Mouse (Mus musculus) urinary bladder, postnatal 25 days (tissue): ENCODE measurements around the gene Tmem8.
"Not testable (repeated sequence)": the region's sequence is repeated elsewhere in the genome, so short reads cannot be mapped to it uniquely, and the experiment has no call there.

ENCODE experiments used
- DNase-seq: peaks from one replicate; pipeline ENCODE4 v3.0.0; 2022; ENCODE audit warnings: low spot score

Tmem8 gene

DNA sequence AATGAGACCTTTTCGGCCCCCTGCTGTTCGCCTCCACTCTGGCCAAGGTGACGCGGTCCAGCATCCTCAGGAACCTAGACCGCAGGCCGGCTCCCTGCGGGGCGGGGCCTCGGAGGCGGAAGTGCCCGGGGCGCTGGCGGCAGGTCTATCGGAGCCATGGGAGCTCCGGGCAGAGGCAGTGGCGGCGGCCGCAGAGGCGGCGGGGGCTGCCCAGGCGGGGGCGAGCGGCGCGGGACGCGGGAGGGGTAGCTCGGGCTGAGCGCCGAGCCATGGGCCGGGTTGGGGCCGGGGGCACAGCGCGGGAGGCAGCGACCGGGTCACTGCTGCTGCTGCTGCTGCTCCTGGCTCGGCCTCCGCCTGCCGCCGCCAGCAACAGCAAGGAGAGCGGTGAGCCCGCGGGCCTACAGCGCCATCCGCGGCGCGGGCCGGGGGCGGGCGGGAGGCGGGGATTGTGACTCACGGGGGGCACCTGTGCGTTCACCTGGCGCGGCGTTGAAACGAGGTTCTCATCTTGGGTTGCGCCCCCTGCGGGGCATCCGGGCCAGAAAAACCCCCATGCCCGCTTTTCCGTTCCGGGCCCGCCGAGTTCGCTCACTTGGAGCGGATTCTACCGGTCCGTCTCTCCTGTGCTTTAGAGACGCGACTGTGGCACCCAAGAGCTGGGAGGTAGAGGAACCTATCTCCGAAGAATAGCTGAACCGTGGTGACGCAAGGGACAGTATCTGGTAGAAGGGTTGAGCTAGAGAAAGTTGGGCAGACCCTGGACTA is at the start of gene Tmem8:
TSS of gene Tmem8 (plus strand) at position 119 of the 768 bp plus-strand sequence.
- peak; percentile 67 for DNase-seq

DNA sequence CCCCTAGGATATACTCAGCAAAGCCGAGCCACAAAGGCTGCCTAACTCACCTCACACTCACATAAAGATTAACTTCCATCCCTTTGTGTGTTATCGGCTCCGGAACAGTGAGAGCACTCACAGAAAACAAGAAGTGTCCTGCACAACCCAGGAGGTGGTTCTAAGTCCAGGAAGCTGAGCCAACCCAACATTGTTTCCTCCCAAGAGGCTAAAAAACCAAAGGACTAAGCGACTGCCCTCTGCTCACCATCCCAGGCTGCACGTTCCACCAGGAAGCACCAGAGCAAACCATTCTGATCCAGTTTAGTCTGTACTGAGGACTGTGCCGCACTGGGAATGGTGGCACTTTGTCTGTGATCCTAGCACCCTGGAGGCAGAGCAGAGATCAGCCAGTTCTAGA is 48.2 kb upstream of the Tmem8 start:
- DNase-seq, result no peak

DNA sequence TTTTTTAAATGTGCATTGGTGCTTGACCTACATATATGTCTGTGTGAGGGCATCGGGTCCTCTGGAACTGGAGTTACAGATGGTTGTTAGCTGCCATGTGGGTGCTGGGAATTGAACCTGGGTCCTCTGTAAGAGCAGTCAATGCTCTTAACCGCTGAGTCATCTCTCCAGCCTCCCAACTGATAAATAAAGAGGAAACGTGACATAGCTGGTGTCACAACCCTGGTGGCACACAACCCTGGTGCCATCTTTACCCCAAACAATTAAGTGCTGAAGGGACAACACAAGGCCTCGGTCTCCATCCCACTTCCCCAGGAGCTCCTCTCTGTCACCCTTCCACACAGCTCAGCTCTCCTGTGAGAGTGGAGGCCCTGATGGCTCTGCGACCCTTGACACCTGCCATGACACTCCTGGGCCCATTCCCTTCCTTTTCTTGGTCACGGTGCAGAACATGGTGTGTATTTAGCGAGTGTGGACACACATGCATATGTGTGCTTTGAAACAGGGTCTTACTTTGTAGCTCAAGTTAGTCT is 46.5 kb upstream of the Tmem8 start:
- no peak for DNase-seq

DNA sequence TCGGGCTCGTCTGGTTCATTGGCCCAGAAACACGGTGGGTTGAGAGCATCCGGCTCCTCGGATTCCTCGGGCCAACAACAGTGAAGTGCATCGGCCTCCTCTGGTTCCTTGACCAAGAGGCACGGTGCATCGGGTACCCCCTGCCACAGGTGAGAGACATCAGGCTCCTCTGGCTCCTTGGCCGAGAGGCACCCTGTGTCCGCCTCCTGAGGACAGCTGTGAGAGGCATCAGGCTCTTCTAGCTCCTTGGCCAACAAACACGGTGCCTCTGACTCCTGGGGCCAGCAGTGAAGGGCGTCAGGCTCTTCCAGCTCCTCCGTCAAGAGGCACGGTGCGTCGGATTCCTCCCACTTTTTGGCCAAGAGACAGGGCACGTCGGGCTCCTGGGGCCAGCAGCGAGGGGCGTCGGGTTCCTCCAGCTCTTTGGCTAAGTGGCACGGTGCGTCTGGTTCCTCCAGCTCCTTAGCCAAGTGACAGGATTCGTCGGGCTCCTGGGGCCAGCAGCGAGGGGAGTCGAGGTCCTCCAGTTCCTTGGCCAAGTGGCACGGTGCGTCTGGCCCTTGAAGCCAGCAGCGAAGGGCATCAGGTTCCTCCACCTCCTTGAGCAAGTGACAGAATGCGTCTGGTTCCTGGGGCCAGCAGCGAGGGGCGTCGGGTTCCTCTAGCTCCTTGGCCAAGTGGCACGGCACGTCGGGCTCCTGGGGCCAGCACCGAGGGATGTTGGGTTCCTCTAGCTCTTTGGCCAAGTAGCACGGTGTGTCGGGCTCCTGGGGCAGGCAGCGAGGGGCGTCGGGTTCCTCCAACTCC is 44.9 kb upstream of the Tmem8 start:
- DNase-seq, result no peak

DNA sequence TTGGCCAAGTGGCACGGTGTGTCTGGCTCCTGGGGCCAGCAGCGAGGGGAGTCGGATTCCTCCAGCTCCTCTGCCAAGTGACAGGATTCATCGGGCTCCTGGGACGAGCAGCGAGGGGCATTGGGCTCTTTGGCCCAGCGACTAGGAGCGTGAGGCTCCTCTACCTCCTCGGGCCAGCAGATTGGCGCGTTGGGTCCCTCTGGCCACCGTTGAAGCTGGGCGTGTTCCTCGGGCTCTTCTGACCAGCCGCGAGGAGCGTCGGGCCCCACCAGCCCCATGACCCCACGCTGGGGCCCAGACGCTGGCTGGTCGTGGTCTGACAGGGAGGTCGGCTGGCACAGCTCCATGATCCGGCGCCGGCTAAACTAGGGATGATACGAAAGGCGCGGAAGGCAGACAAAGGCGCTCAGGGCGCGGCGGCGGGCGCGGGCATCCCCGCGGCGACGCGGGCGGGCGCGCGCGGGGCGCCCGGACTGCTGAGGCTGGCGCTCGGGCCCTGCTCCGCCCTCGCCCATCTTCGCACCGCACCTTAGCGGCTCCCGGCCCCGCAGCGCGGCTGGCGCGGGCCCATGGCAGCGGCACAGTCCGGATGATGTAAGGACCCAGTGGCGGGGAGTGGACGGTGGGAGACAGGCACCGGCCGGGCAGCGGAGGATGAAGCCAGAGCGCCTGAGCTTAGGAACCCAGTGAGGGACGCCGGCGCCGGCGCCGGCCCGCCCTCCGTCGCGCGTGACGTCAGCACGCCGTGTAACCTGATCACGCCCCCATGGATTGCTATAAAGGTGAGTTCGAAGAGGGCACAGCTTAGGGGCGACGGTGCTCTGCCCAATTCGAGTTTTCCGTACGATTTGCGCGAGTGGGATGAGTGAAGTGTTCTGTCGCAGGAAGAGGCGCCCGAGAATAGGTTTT is 44.0 kb upstream of the Tmem8 start, which contains the start of gene Rab11fip3:
TSS of gene Rab11fip3 (minus strand) at position 725 of the 909 bp plus-strand sequence.
- DNase-seq, result peak; percentile 74

DNA sequence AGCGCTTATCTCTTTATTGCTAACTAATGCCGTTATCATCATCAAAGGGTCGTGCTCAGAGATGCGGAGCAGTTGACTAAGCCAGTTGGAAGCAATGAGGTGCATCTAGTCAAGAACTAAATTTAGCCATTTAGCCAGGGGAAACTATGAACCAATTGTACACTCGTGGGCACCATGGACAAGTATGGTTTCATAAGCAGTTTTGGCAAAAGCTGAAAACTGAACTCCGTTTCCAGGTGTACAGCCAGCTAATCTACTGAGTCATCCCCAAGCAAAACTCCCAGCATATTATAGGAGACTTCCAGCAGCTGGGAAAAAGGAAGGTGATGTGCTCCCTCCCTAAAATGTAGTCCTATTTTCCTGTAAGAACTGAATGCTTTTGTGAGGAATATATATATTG is 43.0 kb upstream of the Tmem8 start:
- DNase-seq, result no peak

DNA sequence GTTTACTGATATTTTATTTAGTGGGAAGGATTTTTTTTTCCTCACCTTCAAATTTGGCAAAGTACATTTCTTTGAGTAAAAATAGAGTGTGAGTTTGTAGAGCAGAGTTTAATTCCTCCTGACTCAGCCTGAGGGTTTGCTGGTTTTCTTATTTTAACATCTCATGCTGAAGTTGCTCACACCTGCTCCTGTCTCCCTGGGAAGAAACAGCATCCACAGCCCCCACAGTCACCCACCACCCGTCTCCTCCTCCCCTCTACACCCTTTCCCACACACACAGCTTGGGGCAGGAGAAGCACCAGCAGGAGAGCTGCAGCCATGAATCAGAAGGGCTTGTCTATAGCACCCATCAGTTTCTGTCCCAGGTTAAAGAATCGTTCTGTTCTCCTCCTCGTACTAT is 37.9 kb upstream of the Tmem8 start:
- DNase-seq, result no peak

DNA sequence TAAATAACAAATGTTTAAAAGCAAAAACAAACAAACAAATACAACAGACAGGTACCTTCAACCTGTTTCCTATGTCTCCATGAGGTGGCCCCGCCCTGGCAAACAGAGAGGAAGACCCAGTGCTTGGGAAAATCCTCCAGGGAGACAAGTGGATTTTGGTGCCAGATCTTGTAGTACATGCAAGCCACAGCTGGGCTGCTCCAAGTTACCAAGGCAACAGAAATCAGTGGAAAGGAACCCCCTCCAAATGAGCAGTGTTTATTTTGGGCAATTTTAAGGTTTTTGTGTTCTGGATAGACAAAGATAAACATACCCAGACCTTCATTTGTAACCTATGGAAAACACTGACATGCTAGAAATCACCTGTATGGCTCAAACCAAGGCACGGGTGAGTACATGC is 34.2 kb upstream of the Tmem8 start:
- DNase-seq, result no peak

DNA sequence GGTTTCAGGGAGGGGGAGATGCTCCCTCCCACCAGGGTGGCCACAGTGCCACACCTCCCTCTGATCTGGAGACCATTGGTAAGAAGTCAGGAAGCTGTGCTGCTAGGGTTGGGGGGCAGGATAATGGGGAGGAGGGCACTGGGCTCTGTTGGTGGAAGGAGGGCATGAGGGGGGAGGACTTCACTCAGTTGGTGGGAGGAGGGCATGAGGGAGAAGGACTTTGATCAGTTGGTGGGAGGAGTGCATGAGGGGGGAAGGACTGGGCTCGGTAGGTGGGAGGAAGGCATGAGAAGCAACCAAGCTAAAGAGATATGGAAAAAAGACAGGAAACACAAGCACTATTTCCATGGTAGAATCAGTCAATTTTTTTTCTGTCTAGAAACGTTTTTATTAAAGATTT is 32.2 kb upstream of the Tmem8 start:
- no peak for DNase-seq

DNA sequence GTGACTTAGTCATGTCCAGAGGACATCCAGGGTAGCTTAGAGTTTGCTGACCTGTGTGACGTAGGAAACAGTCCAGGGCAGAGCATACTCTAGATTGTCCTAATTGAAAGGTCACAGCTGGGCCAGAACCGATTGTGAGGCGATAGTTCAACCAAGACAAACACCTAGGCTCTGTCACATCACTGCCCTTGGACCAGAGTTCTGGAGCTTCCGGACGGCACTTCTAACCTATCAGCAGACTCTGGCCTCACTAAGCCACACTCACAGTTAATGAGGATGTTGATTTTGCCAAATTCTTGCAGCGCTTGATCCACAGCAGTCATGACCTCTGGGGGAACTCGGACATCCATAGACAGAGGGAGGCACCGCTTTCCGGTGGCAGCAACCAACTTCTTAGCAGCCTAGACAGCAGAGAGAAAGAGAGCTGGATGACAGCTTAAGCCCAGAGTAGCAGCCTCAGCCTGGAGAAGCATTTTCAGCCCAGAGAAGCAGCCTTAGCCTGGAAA is 26.0 kb upstream of the Tmem8 start:
- no peak for DNase-seq

DNA sequence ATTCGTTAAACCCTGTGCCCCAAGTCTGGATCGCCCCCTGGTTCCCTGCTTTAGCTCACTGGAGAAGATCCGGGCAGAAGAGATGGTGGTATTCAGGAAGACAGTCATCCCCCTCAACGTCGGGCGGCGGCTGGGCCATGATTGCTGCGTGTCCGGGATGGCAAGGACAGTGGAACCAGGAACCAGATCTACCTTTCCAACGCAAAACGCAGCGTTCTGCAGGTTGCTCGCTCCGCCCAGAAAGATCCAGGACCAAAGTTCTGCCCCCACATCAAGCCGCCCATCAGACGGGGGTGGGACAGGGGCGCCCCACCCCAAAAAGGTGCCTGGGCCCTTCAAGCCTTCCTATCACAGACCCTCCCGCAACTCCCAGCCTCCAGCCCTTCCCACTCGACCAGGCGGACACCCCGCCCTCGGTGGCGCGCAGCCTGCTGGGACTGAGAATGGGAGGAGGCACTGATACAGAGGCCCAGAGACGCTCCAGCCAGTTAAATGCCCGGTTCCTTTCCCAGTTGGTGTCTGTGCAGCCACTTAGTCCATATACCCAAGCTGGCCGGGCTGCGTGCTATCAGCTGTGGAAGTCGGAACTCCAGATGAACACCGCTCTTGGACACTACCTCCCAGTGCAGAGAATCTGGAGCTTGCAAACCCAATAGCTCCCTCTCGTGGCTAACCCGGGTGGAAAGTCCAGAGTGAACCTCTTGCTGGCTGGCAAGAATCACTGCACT is 23.0 kb upstream of the Tmem8 start, which contains the start of gene Decr2:
TSS of gene Decr2 (minus strand) at position 433 of the 728 bp plus-strand sequence.
- DNase-seq, result peak; percentile 81

DNA sequence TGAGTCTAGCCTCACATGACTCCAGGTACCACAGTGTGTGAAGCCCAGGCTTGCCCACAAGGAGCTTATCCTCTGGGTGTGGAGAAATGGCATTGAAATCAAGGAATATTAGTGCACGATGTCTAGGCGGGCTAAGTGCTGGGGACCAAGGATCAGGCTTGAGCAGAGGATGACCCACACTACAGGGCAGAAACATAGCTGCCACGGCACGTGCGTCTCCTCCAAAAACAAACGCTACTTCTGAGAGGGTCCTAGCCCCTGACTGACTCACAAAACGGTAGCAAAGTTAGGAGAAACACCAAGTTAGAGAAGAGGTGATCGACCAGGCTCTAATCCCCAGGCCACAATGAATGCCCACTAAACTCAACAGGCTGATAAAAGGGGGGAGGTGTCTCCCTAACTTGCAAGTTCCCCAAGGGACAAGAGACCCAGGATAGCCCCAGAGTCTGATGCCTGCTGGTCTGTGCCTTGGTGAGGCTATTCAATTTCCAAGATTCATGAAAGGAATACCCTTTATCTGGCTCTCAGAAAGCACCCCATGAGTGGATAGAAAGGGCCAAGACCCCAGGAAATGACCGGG is 18.5 kb upstream of the Tmem8 start:
- DNase-seq, result no peak

DNA sequence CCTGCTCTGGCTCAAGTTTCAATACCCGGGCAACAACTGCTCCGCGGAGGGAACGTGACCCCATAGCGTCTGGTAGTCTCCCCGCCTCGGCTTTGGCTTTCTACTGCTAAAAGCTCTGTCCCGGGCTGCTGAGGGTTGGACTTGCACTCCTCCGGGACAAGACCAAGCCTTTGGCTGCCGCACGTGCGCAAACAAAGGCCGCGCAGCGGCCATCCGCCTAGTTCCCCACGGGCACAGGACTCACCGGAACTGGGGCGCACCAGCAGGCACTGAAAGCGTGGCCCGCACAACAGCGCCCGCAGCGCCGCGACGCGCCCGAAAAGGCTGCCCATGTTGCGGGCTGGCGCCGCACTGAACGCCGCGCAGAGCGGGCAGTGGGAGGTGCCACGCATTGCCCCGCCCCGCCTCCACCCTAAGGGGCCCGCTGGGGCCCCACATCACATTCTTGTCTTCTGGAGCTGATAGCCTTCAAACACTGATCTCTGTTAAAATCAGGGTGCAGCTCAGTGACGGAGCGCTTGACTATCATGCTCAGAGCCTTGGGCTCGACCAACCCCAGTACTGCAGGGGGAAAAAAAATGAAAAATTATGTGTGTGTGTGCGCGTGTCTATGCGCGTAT is 17.9 kb upstream of the Tmem8 start, which contains the start of gene Nme4:
TSS of gene Nme4 (minus strand) at position 482 of the 620 bp plus-strand sequence.
- peak; percentile 51 for DNase-seq

DNA sequence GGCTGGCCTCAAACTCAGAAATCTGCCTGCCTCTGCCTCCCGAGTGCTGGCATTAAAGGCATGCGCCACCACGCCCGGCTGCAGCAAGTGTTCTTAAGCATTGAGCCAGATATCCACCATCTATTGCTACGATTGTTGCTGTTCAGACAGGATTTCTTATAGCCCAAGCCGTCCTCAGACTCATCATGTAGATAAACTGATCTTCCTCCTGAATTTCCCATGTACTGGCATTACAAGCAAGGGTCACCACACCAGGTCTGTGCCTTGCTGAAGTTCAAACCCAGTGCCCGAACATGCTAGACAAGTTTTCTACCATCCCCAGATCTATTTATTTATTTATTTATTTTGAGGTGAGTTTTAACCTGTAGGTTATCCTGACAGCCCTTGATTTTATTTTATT is 14.6 kb upstream of the Tmem8 start:
- DNase-seq, result no peak

DNA sequence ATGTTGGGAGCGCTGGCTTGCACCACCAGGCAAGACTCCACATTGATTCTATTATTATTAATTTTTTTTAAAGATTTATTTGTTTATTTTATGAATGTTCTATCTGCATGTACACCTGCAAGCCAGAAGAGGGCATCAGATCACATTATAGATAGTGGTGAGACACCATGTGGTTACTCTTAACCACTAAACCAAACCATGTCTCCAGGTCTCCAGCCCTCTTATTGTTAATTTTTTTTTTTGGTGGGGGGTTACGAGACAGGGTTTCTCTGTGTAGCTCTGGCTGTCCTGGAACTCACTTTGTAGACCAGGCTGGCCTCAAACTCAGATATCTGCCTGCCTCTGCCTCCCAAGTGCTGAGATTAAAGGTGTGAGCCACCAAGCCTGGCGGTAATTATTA is 13.8 kb upstream of the Tmem8 start:
- not testable (repeated sequence) for DNase-seq

DNA sequence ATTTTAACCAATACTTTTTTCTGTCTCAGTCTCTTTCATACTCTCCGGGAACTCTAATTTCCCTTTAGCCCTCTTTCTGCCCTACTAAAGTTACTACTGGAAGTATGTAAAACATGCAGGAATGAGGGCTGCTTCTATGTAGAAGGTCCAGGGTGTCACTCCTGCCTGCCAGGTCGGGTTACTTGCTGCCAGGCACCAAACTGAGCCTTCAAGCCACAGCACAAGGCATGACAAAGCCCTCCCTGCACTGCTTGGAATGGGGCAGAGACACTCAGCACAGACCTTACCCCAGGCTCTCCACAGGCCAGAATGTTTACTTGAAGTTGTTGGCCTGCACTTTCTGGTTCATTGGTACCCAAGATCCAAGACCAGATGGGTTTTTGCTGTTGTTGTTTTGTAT is 12.9 kb upstream of the Tmem8 start:
- DNase-seq, result no peak

DNA sequence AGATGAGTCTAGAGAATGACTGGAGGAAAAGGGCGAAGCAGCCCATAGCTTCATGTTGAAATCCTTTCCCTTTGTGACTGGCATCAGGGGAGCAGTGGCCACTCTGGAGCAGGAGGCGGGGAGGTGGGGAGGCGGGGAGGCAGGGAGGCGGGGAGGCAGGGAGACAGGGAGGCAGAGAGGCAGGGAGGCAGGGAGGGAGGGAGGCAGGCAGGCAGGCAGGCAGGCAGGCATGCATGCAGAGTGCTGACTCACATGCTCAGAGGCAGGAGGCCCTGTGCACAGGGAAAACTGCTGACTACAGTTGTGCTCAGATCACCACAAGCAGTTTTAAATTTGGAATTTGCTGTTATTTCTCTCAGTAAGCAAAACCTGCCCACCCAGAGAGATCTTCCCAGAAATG is 11.6 kb upstream of the Tmem8 start:
- no peak for DNase-seq

DNA sequence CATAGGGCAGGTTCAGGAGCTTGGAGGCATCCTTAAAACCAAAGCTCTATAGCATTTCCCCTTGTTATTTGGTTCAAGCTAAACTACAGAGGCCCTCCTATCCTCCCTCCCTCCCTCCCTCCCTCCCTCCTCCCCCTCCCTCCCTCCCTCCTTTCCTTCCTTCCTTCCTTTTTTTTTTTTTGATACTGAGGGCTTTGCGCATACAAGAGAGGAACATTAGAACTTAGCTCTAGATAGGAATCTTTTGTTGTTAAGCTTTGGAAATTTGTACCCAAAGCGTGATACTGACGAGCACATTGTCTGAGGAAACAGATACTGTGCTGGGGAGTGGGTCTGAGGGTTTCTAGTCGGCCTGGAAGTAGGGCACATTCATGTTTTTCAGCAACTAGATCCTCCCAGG is 7.5 kb upstream of the Tmem8 start:
- DNase-seq, result no peak

DNA sequence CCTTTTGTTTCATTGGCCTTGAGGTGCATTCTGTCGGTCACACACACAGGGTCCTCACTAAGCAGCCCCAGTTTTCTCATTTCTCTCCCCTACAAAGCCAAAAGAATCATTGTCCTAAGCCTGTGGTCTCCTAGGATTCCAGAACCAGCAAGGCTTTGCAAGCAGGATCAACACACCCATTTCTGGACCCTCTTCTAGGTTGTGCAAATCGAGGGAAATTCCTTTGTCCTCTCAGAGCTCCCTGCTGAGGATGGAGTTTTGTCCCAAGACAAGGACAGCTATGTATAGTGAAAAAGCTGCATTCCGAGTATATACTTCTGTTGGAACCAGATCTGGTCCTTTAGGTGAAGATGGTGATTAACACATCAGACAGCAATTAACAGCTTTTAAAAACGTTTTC is 2.9 kb upstream of the Tmem8 start:
- DNase-seq, result no peak

DNA sequence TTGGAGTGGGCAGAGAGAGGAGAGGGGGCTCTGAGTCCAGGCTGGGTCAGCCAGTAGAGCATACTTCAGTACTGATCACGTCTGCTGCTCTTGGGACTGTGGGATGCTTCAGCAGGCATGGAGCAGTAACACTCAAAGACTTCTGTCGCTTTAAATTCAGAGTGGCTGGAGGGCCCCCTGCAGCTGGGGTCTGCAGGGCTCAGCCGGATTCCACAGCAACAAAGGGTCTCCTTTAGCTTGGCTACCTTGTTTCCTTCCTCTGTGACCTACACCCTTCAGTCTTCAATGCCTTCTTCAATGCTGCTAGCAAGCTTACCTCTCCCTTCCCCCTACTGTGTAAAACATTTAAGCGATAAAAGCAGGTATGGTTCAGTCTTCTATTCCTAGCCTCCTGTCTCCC is 2.1 kb upstream of the Tmem8 start:
- no peak for DNase-seq
